Mouse (Mus musculus) c-Kit-positive CD71-positive TER-119-negative erythroid progenitor cells, embryonic 14.5 days (primary cell): ENCODE results near the gene Tmem138.

ENCODE experiments used
- DNase-seq: peaks from one replicate; pipeline ENCODE4 v3.0.0-alpha.2; 2013; ENCODE audit warnings: low read depth

Gene Tmem138

GRCm38 (mm10) chr19:10576690-10577561 lies at the start of gene Tmem138, which contains the start of gene Cyb561a3:
Tmem138 (minus strand) TSS chr19:10577362.
Cyb561a3 (plus strand) TSS chr19:10577172.
- peak; percentile 93 for DNase-seq

GRCm38 (mm10) chr19:10608573-10609240 lies 31.5 kb upstream of the Tmem138 start:
- DNase-seq: no peak

GRCm38 (mm10) chr19:10605901-10606622 lies 28.9 kb upstream of the Tmem138 start:
- peak; percentile 42 for DNase-seq

GRCm38 (mm10) chr19:10605293-10605900 lies 28.2 kb upstream of the Tmem138 start, which contains the start of the genes Ddb1 and Tkfc:
Ddb1 (plus strand) TSS chr19:10605327.
Tkfc (minus strand) TSS chr19:10605654.
- DNase-seq: peak; percentile 97

GRCm38 (mm10) chr19:10604534-10604933 lies 27.4 kb upstream of the Tmem138 start:
- no peak for DNase-seq

- DNase-seq: no peak
Measured at GRCm38 (mm10) chr19:10603660-10604523, 26.7 kb upstream of the Tmem138 start.

- peak; percentile 83 for DNase-seq
Measured at GRCm38 (mm10) chr19:10602787-10603186, 25.6 kb upstream of the Tmem138 start.

GRCm38 (mm10) chr19:10602247-10602769 lies 25.1 kb upstream of the Tmem138 start:
- DNase-seq: no peak

- no peak for DNase-seq
Measured at GRCm38 (mm10) chr19:10599648-10600047, 22.5 kb upstream of the Tmem138 start.

- peak; percentile 39 for DNase-seq
Measured at GRCm38 (mm10) chr19:10598188-10598587, 21.0 kb upstream of the Tmem138 start.

- no peak for DNase-seq
Measured at GRCm38 (mm10) chr19:10591659-10592377, 14.7 kb upstream of the Tmem138 start.

- DNase-seq: no peak
Measured at GRCm38 (mm10) chr19:10590301-10590700, 13.1 kb upstream of the Tmem138 start.

GRCm38 (mm10) chr19:10589127-10589857 lies 12.1 kb upstream of the Tmem138 start:
- no peak for DNase-seq

GRCm38 (mm10) chr19:10587231-10587630 lies 10.1 kb upstream of the Tmem138 start:
- DNase-seq: no peak

GRCm38 (mm10) chr19:10585112-10585511 lies 8.0 kb upstream of the Tmem138 start:
- no peak for DNase-seq

- DNase-seq: no peak
Measured at GRCm38 (mm10) chr19:10583550-10584146, 6.5 kb upstream of the Tmem138 start.

GRCm38 (mm10) chr19:10581984-10582383 lies 4.8 kb upstream of the Tmem138 start:
- DNase-seq: no peak

- no peak for DNase-seq
Measured at GRCm38 (mm10) chr19:10580761-10581160, 3.6 kb upstream of the Tmem138 start.

GRCm38 (mm10) chr19:10580102-10580501 lies 2.9 kb upstream of the Tmem138 start:
- DNase-seq: no peak
